Mouse (Mus musculus) heart, embryonic 16.5 days (tissue): ENCODE results near the gene Cep95. TPM values are rescaled to one million over a fixed set of nuclear protein-coding genes. Genes with fewer than 3 reads are reported as not detected.

ENCODE experiments used
- ATAC-seq: fragments of 200-750 bp; cut with Nextera tagmentation; replicated peaks from 2 replicates; pipeline ENCODE4 v1.8.0; 2017; ENCODE audit warnings: moderate number of reproducible peaks; ENCODE audit not compliant: insufficient read depth, low FRiP score; ENCODE audit errors: extremely low read depth
- H3K27ac ChIP-seq: fragments of 300-500 bp; sonication (generic); 2 replicates; pipeline ENCODE4 v1.5.1; 2014; ENCODE audit warnings: mild to moderate bottlenecking, low read length, control low read depth, moderate library complexity
- H3K27me3 ChIP-seq: fragments of 300-500 bp; sonication (generic); 2 replicates; pipeline ENCODE4 v1.6.1; 2014; ENCODE audit warnings: low read length, mixed read lengths; ENCODE audit not compliant: control insufficient read depth, insufficient read depth
- H3K36me3 ChIP-seq: fragments of 300-500 bp; sonication (generic); 2 replicates; pipeline ENCODE4 v1.6.1; 2014; ENCODE audit not compliant: control insufficient read depth, insufficient read depth
- H3K4me1 ChIP-seq: fragments of 300-500 bp; sonication (generic); 2 replicates; pipeline ENCODE4 v1.6.1; 2014; ENCODE audit warnings: low read length, mixed read lengths; ENCODE audit not compliant: control insufficient read depth, insufficient read depth
- H3K4me2 ChIP-seq: fragments of 300-500 bp; sonication (generic); 2 replicates; pipeline ENCODE4 v1.6.1; 2014; ENCODE audit warnings: low read depth, mild to moderate bottlenecking, control low read depth, low read length
- H3K4me3 ChIP-seq: fragments of 300-500 bp; sonication (generic); 2 replicates; pipeline ENCODE4 v1.5.1; 2014; ENCODE audit warnings: mild to moderate bottlenecking, control low read depth, low read length
- H3K9ac ChIP-seq: fragments of 300-500 bp; sonication (generic); 2 replicates; pipeline ENCODE4 v1.6.1; 2014; ENCODE audit warnings: low read length, control low read depth
- H3K9me3 ChIP-seq: fragments of 300-500 bp; sonication (generic); replicated peaks from 2 replicates; pipeline ENCODE4 v1.6.1; 2016; ENCODE audit warnings: low read length; ENCODE audit not compliant: control insufficient read depth
- WGBS: fragments of 180-500 bp; shearing (Covaris S2); extraction: QIAGEN DNeasy Blood & Tissue Kit; methylation state at CpG from one replicate; pipeline ENCODE4 v1.1.7; 2014; 5-methylcytosine and 5-hydroxymethylcytosine counted together
- polyA plus RNA-seq: library from polyadenylated mRNA; unstranded; fragments of >200 nt; fragmentation: Nextera tagmentation; extraction: Ambion mirVana; gene quantifications from 2 replicates; pipeline ENCODE4 v1.2.1, GENCODE M21; 2015

Cep95 gene
- polyA plus RNA-seq, 1 experiment from 2014 or later: 15.1 TPM

GRCm38 (mm10) chr11:106766611-106767162, 22.4 kb upstream of the Cep95 start:
- Histone ChIP-seq H3K9me3 (peaks cover 3% of the 10 kb centered on the region), H3K27me3 (no peaks in the 10 kb centered on the region), H3K27ac (no peak overlapping the region), H3K4me1 (peaks cover 19% of the 10 kb centered on the region), H3K36me3 (peaks cover 43% of the 10 kb centered on the region), H3K4me3 (no peak overlapping the region), H3K9ac (no peak overlapping the region), H3K4me2 (no peak overlapping the region)
- WGBS: 91% methylated on average over 4 of the region's 4 CpGs
- no peak for ATAC-seq

- H3K27ac ChIP-seq: no peak overlapping the region
- peaks cover 49% of the 10 kb centered on the region for H3K36me3 ChIP-seq
- H3K4me2 ChIP-seq: no peak overlapping the region
- no peaks in the 10 kb centered on the region for H3K27me3 ChIP-seq
- peaks cover 10% of the 10 kb centered on the region for H3K4me1 ChIP-seq
- peaks cover 3% of the 10 kb centered on the region for H3K9me3 ChIP-seq
- 93% methylated on average over 4 of the region's 4 CpGs for WGBS
- no peak overlapping the region for H3K9ac ChIP-seq
- no peak overlapping the region for H3K4me3 ChIP-seq
- ATAC-seq: no peak
Measured at GRCm38 (mm10) chr11:106767516-106767915, 21.5 kb upstream of the Cep95 start.

GRCm38 (mm10) chr11:106770195-106770974, 18.7 kb upstream of the Cep95 start:
- no peaks in the 10 kb centered on the region for H3K4me1 ChIP-seq
- peaks cover 70% of the 10 kb centered on the region for H3K36me3 ChIP-seq
- H3K9ac ChIP-seq: no peak overlapping the region
- H3K4me2 ChIP-seq: no peak overlapping the region
- 96% methylated on average over 9 of the region's 9 CpGs for WGBS
- H3K27ac ChIP-seq: no peak overlapping the region
- no peak for ATAC-seq
- H3K27me3 ChIP-seq: no peaks in the 10 kb centered on the region
- peaks cover 3% of the 10 kb centered on the region for H3K9me3 ChIP-seq
- H3K4me3 ChIP-seq: no peak overlapping the region

GRCm38 (mm10) chr11:106773061-106773460, 16.0 kb upstream of the Cep95 start:
- peaks cover 59% of the 10 kb centered on the region for H3K36me3 ChIP-seq
- H3K27ac ChIP-seq: no peak overlapping the region
- peaks cover 2% of the 10 kb centered on the region; the same call in 1 of the 2 replicates for H3K4me1 ChIP-seq
- no peak overlapping the region for H3K4me2 ChIP-seq
- H3K9me3 ChIP-seq: no peaks in the 10 kb centered on the region; the same call in 1 of the 2 replicates
- no peaks in the 10 kb centered on the region for H3K27me3 ChIP-seq
- no peak overlapping the region for H3K9ac ChIP-seq
- H3K4me3 ChIP-seq: no peak overlapping the region
- no peak for ATAC-seq
- 96% methylated on average over 9 of the region's 9 CpGs for WGBS

GRCm38 (mm10) chr11:106776960-106777359, 12.1 kb upstream of the Cep95 start:
- no peak overlapping the region for H3K27ac ChIP-seq
- ATAC-seq: no peak
- H3K4me1 ChIP-seq: peaks cover 5% of the 10 kb centered on the region
- no peak overlapping the region for H3K4me3 ChIP-seq
- peaks cover 38% of the 10 kb centered on the region for H3K36me3 ChIP-seq
- H3K4me2 ChIP-seq: no peak overlapping the region
- H3K27me3 ChIP-seq: no peaks in the 10 kb centered on the region
- H3K9ac ChIP-seq: no peak overlapping the region
- 91% methylated on average over 4 of the region's 4 CpGs for WGBS
- no peaks in the 10 kb centered on the region for H3K9me3 ChIP-seq

GRCm38 (mm10) chr11:106777395-106777794, 11.7 kb upstream of the Cep95 start:
- Histone ChIP-seq H3K9ac (no peak overlapping the region), H3K4me2 (no peak overlapping the region), H3K36me3 (peaks cover 38% of the 10 kb centered on the region), H3K4me3 (no peak overlapping the region), H3K4me1 (peaks cover 5% of the 10 kb centered on the region), H3K9me3 (no peaks in the 10 kb centered on the region), H3K27ac (no peak overlapping the region), H3K27me3 (no peaks in the 10 kb centered on the region)
- no peak for ATAC-seq
- 87% methylated on average over 3 of the region's 3 CpGs for WGBS

- H3K4me1 ChIP-seq: peaks cover 5% of the 10 kb centered on the region
- peak overlapping the region; percentile 88; the same call in 1 of the 2 replicates for H3K4me2 ChIP-seq
- H3K27ac ChIP-seq: no peak overlapping the region
- WGBS: 88% methylated on average over 7 of the region's 7 CpGs
- H3K4me3 ChIP-seq: peak overlapping the region; percentile 7; the same call in 1 of the 2 replicates
- no peaks in the 10 kb centered on the region for H3K9me3 ChIP-seq
- H3K9ac ChIP-seq: no peak overlapping the region
- no peaks in the 10 kb centered on the region for H3K27me3 ChIP-seq
- H3K36me3 ChIP-seq: peaks cover 39% of the 10 kb centered on the region
- no peak for ATAC-seq
Measured at GRCm38 (mm10) chr11:106778132-106778531, 10.9 kb upstream of the Cep95 start.

- peak overlapping the region; percentile 91 for H3K4me3 ChIP-seq
- peak overlapping the region; percentile 94 for H3K9ac ChIP-seq
- peak; percentile 82 for ATAC-seq
- H3K4me2 ChIP-seq: peak overlapping the region; percentile 88
- no peaks in the 10 kb centered on the region for H3K9me3 ChIP-seq
- peaks cover 5% of the 10 kb centered on the region for H3K4me1 ChIP-seq
- peaks cover 44% of the 10 kb centered on the region for H3K36me3 ChIP-seq
- peak overlapping the region; percentile 97 for H3K27ac ChIP-seq
- 2% methylated on average over 39 of the region's 39 CpGs for WGBS
- no peaks in the 10 kb centered on the region for H3K27me3 ChIP-seq
Measured at GRCm38 (mm10) chr11:106778589-106779387, 10.3 kb upstream of the Cep95 start.
